Mouse (Mus musculus): Measurements from ENCODE around the gene Sult2a3.
"Not testable (repeated sequence)": the region's sequence is repeated elsewhere in the genome, so short reads cannot be mapped to it uniquely, and the experiment has no call there.

The Sult2a3 gene

GRCm38 (mm10) chr7:14122944-14123343 is at the start of gene Sult2a3:
Gene Sult2a3, minus strand, starts transcription at chr7:14123044.
- DNase-seq (ENCODE audit: extremely low spot score, low spot score), result no peak

GRCm38 (mm10) chr7:14120436-14120835 is 2.4 kb downstream of the Sult2a3 start:
- no peak for DNase-seq (ENCODE audit: extremely low spot score, low spot score)

- not testable (repeated sequence) for DNase-seq (ENCODE audit: extremely low spot score, low spot score)
These were observed 3.0 kb downstream of the Sult2a3 start for GRCm38 (mm10) chr7:14119865-14120264.

GRCm38 (mm10) chr7:14116761-14117160 is 6.1 kb downstream of the Sult2a3 start:
- DNase-seq (ENCODE audit: extremely low spot score, low spot score), result no peak

- not testable (repeated sequence) for DNase-seq (ENCODE audit: extremely low spot score, low spot score)
These were observed 8.4 kb downstream of the Sult2a3 start for GRCm38 (mm10) chr7:14114471-14114870.

- not testable (repeated sequence) for DNase-seq (ENCODE audit: extremely low spot score, low spot score)
These were observed 75.0 kb downstream of the Sult2a3 start for GRCm38 (mm10) chr7:14047821-14048220.

- DNase-seq (ENCODE audit: extremely low spot score, low spot score), result not testable (repeated sequence)
These were observed 92.0 kb downstream of the Sult2a3 start for GRCm38 (mm10) chr7:14030831-14031230.
